Mouse (Mus musculus) heart, adult 9 months (tissue): ENCODE results near the gene Slc2a1.

Source experiments
- DNase-seq, 2 experiments: peaks; one replicate each; pipeline ENCODE4 v3.0.0; 2022; ENCODE audit warnings: low spot score in 2 of 2

The Slc2a1 gene

GRCm38 (mm10) chr4:119108495-119109408 lies at the start of gene Slc2a1:
TSS of gene Slc2a1 (plus strand) at chr4:119108711.
- peak; percentile 81 to 84 for DNase-seq

DNA sequence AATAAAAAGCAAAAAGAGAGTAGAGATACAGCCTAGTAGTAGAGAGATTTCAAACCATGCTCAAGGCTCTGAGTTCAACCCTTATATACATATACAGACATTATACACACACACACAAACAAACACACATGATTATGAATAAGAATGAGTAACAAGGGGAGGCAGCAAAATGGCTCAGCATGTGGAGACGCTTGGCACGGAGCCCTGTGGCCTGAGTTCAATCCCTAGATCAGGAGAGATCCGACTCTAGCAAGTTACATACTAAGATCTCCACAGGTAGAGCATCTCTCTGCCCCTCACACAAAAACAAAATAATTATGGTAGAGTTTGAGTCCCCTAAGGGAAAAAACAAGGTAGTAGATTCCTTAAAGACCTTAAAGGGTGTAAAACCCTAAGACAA lies 41.7 kb upstream of the Slc2a1 start:
- DNase-seq, result no peak

DNA sequence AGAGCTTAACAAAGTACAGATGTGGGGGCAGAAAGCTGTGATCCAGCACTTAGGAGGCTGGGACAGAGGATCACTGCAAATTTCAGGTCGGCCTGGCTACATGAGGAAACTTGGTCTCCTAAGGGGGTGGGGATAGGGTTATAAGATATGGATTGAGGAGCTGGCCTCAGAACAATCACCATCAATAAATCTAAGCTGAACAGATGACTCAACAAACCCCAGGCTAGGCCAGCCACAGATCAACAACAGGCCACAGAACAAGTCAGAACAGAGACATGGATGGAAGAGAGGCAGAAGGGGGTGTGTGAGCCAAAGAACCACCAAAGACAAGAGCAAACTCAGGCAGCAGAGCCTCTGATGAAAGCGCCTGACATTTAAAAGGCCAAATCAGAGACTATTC lies 41.3 kb upstream of the Slc2a1 start:
- DNase-seq, result no peak

DNA sequence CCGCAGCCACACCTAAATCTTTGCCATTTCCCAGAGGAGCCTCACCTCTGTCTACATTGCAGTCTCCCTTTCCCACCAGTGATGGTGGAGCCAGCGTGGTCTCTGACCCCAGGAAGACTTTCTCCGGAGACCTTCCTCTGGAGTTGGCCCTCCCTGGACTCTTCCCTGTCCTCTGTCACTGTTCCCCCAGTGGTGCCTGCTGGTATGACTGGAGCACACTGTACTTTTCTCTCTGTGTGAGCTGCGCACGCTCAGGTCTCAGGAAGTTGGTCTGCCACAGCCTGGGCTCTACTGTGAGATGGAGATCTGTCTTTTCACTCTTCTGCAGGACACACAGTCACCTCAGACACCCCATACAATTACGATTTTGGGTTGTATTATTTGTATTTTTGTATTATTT lies 39.6 kb upstream of the Slc2a1 start:
- no peak for DNase-seq

DNA sequence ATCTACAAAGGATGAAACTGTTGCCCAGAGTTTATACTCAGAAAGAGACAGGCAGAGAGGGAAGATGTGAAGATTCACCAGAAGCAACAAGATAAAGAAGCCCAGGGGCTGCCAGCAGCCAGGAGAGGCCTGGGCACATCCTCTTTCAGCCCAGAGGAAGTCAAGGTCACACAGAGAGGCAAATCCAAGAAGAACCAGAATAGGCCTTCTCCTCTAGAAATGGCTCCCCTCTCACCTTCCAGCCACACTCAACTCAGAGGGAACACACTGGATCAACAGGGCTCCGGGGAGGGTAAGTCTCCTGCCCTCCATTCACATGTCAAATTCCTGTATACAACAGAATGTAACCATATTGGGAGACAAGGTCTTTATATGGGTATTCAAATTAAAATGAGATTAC lies 38.3 kb upstream of the Slc2a1 start:
- no peak for DNase-seq

DNA sequence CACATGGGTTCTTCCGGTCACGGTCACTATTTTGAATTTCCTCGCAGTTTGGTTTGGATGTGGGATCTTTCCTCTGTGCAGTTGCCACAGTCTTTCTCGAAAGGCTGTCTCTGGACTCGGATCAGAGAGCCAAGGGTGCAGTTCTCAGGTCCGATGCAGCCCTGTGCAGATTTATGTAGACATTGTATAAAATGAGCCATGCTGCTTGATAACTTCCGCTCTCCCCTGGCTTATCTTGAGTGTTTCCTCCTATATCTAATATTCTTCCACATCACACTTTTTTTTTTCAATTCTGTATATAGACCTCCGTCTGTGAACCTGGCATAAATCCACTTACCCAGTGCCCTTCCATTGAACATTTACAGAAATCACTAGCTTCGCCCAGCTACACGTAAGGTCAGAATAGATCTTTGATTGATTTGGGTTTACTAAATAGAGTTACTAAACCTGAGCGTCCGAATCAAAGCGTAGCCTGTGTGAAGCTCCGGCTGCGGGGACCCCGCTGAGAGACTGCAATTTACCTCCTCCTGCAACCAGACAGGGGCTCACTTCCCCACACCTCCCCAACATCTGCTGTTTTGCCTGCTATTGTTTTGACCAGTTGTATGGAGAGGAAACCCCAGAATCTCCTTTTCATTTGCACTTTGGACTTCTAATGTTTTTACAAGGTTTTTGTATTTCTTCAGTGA lies 37.4 kb upstream of the Slc2a1 start:
- DNase-seq, result no peak

DNA sequence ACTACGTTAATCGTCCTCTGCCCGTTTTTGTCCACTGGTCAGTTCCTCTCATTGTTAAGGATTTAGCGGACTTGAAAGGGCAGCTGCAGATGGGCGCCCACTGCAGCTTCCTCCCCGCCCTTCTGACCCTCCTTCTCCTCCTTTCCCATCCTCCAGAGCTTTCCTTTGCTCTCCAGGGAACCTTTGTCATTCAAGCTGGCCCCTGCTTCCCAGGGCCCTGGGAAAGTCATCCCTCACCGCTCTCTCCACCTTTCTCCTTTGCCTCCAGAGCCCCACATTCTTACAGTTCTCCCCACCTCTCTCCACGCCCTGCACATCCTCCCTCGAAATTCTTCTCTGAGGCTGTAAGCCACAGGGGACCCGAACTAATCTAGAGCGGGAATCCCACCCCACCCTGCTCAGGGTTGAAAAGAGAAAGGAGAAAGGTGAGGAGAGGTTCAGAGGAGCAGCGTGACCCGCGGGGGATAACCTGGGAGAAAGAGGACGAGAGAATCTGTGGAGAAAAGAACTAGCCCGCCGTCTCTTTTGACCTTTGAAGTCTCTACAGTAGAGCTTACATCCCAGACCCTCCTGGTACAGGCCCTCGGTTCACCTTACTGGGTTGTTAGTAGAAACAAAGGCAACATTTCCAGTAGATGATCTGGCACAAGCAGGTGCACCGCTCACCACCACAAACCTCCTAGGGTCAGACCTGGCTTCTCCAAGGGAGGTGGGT lies 36.7 kb upstream of the Slc2a1 start:
- DNase-seq, result no peak

GRCm38 (mm10) chr4:119072363-119072940 lies 36.1 kb upstream of the Slc2a1 start:
- no peak for DNase-seq

DNA sequence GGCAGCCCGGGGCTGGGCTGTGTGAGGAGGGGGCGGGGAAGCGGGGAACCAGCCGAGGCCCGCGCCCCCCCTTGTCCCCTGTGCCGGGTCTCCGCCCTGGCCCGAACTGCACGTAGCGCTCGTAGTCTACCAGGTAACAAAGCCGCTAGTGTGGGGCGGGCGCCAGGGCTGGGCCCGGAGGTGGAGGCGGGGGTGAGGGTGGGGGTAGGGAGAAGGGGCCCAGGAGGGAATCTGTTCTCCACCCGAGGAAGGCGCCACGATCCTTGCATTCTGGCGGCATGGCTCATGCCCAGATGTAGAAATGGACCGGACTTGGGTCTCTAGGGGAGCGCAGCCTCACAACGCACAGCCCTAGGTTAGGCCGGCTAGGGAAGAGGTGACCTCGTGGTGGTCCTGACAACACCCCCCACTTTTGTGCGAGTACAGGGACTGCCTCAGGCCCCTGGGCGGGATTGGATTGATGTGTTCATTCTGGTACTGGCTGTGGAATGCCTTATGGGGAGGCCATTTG lies 35.5 kb upstream of the Slc2a1 start:
- no peak for DNase-seq

DNA sequence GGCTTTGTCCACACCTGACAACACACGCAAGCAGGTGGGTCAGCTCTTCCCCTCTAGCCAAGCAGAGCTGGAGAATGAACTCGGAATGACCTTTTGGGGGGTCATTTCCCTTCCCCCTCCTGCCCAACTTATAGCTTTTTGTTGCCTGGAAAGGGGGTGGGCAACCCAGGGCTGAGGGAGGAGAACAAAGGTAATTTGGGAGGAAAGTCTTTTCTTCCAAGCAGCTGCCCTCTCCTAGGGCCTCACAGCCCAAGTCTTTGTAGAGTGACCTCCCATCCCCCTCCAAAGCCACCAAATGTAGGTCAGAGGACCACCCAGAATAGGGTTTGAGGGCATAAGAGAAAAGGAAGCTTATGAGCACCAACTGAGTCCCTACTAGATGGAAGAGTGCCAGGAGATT lies 34.9 kb upstream of the Slc2a1 start:
- no peak for DNase-seq

- DNase-seq, result no peak
Observed at GRCm38 (mm10) chr4:119074596-119074995, 33.9 kb upstream of the Slc2a1 start.

DNA sequence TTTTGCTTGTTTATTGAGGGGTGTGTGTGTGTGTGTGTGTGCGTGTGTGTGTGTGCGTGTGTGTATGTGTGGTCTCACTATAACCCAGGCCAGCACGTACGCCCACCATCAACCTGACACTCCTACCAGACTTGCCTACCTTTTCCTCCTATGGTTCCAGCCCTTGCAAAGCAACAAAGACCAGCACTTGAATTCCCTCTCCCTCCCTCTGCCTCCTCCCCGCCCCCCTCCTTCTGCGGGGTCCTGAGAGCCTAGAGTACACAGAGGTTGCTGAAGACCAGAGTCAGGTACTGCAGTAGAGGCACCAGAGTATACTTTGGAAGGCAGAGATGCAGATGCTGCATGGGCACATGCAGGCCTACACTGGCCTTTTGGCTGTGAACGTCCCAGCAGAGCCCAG lies 33.2 kb upstream of the Slc2a1 start:
- DNase-seq, result no peak

DNA sequence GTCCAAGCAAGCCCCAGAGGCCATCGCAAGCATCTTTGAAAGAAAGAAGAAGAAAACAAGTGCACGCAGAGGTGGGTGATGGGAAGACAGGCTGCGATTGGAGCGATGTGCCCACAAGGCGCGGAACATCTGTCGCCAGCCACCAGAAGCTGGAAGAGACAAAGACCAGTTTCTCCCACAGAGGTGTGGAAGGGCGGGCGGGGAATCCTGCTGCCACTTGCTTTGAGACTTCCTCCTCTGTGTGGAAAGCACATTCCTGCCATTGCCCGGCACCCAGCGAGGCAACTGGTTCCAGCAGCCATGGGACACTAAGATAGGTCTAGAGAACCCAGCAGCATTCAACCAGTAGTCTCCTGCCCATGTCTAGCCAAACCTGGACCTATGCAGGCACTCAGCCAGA lies 32.2 kb upstream of the Slc2a1 start:
- DNase-seq, result no peak

DNA sequence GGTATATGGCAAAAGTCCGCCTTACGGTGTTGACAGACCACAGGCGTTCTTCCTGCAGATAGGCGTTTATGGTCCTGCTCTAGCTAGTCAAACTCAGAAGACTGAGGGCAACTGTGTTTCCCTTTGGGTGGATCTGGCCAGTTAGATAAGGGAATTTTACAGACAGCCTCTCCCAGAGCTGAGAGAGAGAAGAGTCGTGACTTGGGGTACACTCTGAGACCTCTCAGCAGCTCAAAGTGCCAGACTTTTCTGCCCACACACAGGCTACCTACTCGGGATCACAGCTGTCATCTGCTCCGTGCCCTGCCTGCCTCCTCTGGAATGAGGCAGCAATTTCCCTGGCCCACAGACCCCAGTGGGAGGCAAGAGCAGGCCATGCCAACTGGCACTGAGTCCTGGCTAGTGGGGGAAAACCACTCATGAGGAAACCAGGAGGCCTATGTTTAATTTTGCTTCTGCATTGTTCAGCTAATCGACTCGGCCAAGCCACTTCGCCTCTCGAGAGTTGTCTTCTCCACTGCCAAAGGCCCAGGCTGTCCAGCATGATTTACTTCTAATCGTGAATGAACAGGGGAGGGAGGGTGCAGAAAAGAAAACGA lies 31.3 kb upstream of the Slc2a1 start:
- peak; percentile 32 to 33 for DNase-seq

DNA sequence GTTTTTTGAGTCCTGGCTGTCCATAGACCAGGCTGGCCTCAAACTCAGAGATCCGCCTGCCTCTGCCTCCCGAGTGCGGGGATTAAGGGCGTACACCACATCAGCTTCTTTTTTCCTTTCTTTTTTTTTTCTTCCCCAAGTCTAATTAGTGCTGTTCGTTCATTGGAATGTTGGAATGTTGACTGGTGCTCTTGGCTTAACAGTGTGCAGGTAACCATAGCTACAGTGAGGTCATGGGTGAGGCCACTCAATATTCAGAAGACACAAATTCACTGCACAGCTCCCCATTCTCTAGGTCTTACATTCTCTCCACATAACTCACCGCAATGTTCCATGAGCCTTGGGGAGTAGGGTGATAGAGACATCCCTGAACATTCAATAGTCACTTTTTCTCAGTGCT lies 28.6 kb upstream of the Slc2a1 start:
- no peak for DNase-seq

GRCm38 (mm10) chr4:119082740-119083231 lies 25.7 kb upstream of the Slc2a1 start:
- DNase-seq, result no peak

DNA sequence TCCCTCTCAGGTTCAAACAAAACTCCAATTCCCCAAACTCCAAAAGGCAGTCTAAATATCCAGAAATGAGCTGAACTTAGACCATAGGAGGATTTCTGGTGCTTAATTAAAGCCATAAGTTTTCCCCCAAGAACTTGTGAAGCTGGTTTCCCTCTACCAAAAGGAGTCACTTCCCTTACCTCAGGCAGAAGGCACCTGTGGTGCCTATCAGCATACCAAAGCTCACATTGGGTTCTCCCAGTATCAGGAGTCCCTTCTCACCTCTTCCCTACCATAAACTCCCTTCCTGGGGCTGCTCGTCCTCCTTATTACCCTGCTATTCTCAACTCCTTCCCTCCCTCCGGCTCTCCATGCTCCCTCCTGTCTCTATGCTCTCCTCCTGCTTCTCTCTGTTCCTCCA lies 20.1 kb upstream of the Slc2a1 start:
- no peak for DNase-seq

- DNase-seq, result no peak
Observed at GRCm38 (mm10) chr4:119093890-119094289, 14.6 kb upstream of the Slc2a1 start.

GRCm38 (mm10) chr4:119094987-119095386 lies 13.5 kb upstream of the Slc2a1 start:
- no peak for DNase-seq

DNA sequence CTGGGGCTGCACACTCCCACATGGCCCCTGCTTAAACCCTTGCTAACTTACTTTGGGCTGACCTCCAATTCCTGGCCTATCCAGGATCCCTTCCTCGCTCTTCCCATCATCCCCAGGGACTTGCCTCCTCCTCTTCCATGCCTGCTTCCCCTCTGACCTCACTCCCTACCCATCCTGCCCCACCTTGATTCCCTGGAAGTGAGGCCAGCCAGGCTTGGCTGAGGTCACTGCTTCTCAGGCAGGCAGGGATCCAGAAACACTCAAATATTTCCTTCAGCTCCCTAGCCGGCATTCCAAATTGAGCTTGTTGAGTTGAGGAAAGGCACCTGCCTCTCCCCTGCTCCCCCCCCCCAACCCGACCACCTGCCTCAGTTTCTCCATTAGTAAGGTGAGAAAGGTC lies 12.1 kb upstream of the Slc2a1 start:
- DNase-seq, result peak; percentile 36 to 40

- DNase-seq, result no peak
Observed at GRCm38 (mm10) chr4:119097421-119097820, 11.1 kb upstream of the Slc2a1 start.
